Mouse (Mus musculus) CH12.LX (cell line): ENCODE data around the gene Gm20388. TPM values are rescaled to one million over a fixed set of nuclear protein-coding genes. Genes with fewer than 3 reads are reported as not detected.

Source experiments
- DNase-seq: peaks from one replicate; pipeline ENCODE4 v3.0.0-alpha.2; 2013; ENCODE audit errors: extremely low read depth
- H3K27ac ChIP-seq: 2 replicates; pipeline ENCODE4 v1.5.1; 2012; ENCODE audit warnings: low read depth, mild to moderate bottlenecking, control low read depth, moderate library complexity; ENCODE audit not compliant: insufficient read depth
- H3K27me3 ChIP-seq: replicated peaks from 2 replicates; pipeline ENCODE3; 2012; ENCODE audit warnings: inconsistent platforms
- H3K36me3 ChIP-seq, 2 experiments: replicated peaks in 1 of 2; 2 replicates each; pipeline versions ENCODE3 to v1.6.1; 2012; ENCODE audit warnings: inconsistent platforms in 1 of 2, low read length in 1 of 2, mild to moderate bottlenecking in 1 of 2, mixed read lengths in 1 of 2, moderate library complexity in 1 of 2; ENCODE audit not compliant: control insufficient read depth in 1 of 2, insufficient read depth in 1 of 2
- H3K4me1 ChIP-seq, 2 experiments: 2 replicates each; pipeline ENCODE4 v1.6.1; 2012; ENCODE audit warnings: inconsistent platforms in 1 of 2, moderate library complexity in 1 of 2; ENCODE audit not compliant: insufficient read depth in 2 of 2, control insufficient read depth in 1 of 2
- H3K4me2 ChIP-seq: 2 replicates; pipeline ENCODE4 v1.6.1; 2012; ENCODE audit warnings: low read depth, mild to moderate bottlenecking, control low read depth; ENCODE audit not compliant: poor library complexity, insufficient read depth, severe bottlenecking
- H3K4me3 ChIP-seq, 3 experiments: fragments of 150-350 bp in 1 of 3; sonication (generic) in 1 of 3; replicated peaks in 1 of 3; 2 replicates each; pipeline versions ENCODE3 to v1.5.1; 2011 to 2012; ENCODE audit warnings: low read depth in 2 of 3, low read length in 2 of 3, mild to moderate bottlenecking in 2 of 3, moderate library complexity in 2 of 3, control low read depth in 1 of 3, improper control_type of control experiment in 1 of 3, inconsistent platforms in 1 of 3, mixed read lengths in 1 of 3; ENCODE audit not compliant: poor library complexity in 1 of 3
- H3K79me2 ChIP-seq: replicated peaks from 2 replicates; pipeline ENCODE4 v1.6.1; 2012; ENCODE audit warnings: mild to moderate bottlenecking, moderate library complexity; ENCODE audit not compliant: control insufficient read depth, poor library complexity, insufficient read depth, severe bottlenecking; ENCODE audit errors: extremely low read depth
- H3K9ac ChIP-seq: 2 replicates; pipeline ENCODE4 v1.6.1; 2012; ENCODE audit warnings: low read depth, mild to moderate bottlenecking, control low read depth, moderate library complexity; ENCODE audit not compliant: insufficient read depth
- H3K9me3 ChIP-seq: replicated peaks from 2 replicates; pipeline ENCODE3; 2012; ENCODE audit warnings: low read length, inconsistent platforms, mixed read lengths
- BHLHE40 ChIP-seq: IDR thresholded peaks from 2 replicates; pipeline ENCODE4 v1.6.1; 2011; ENCODE audit warnings: mild to moderate bottlenecking, low read depth, low read length, improper control_type of control experiment
- CHD2 ChIP-seq: IDR thresholded peaks from 2 replicates; pipeline ENCODE4 v1.6.1; 2011; ENCODE audit warnings: low read length, improper control_type of control experiment
- CTCF ChIP-seq, 2 experiments: IDR thresholded peaks in 1 of 2; conservative IDR thresholded peaks in 1 of 2; 2 replicates each; pipeline ENCODE4 v1.5.1; 2011 to 2012; ENCODE audit warnings: low read depth in 2 of 2, low read length in 2 of 2, improper control_type of control experiment in 1 of 2, inconsistent platforms in 1 of 2, mild to moderate bottlenecking in 1 of 2, moderate library complexity in 1 of 2
- E2F4 ChIP-seq: IDR thresholded peaks from 2 replicates; pipeline ENCODE4 v1.6.1; 2011; ENCODE audit warnings: low read depth, low read length, improper control_type of control experiment; ENCODE audit not compliant: insufficient replicate concordance
- ETS1 ChIP-seq: conservative IDR thresholded peaks from 2 replicates; pipeline ENCODE4 v1.6.1; 2012; ENCODE audit warnings: low read depth, mild to moderate bottlenecking, inconsistent platforms, low read length, improper control_type of control experiment, moderate library complexity
- GABPA ChIP-seq: IDR thresholded peaks from 2 replicates; pipeline ENCODE4 v1.6.1; 2012; ENCODE audit warnings: low read depth, low read length, improper control_type of control experiment, inconsistent platforms; ENCODE audit not compliant: insufficient replicate concordance
- JUN ChIP-seq: IDR thresholded peaks from 2 replicates; pipeline ENCODE4 v1.6.1; 2011; ENCODE audit warnings: low read depth, mild to moderate bottlenecking, low read length, improper control_type of control experiment, moderate library complexity; ENCODE audit not compliant: insufficient read depth
- KAT2A ChIP-seq: IDR thresholded peaks from 2 replicates; pipeline ENCODE4 v1.6.1; 2012; ENCODE audit warnings: low read length, improper control_type of control experiment, inconsistent platforms; ENCODE audit not compliant: insufficient replicate concordance
- MAZ ChIP-seq: IDR thresholded peaks from 2 replicates; pipeline ENCODE4 v1.6.1; 2012; ENCODE audit warnings: low read depth, mild to moderate bottlenecking, inconsistent platforms, low read length, improper control_type of control experiment, moderate library complexity
- MEF2A ChIP-seq: IDR thresholded peaks from 2 replicates; pipeline ENCODE4 v1.6.1; 2014; ENCODE audit warnings: low read depth, mild to moderate bottlenecking, inconsistent platforms, low read length, improper control_type of control experiment, borderline replicate concordance
- MYC ChIP-seq: IDR thresholded peaks from 2 replicates; pipeline ENCODE4 v1.6.1; 2011; ENCODE audit warnings: low read depth, mild to moderate bottlenecking, improper control_type of control experiment, low read length
- NELFE ChIP-seq: IDR thresholded peaks from 2 replicates; pipeline ENCODE4 v1.6.1; 2011; ENCODE audit warnings: low read depth, low read length, improper control_type of control experiment
- NRF1 ChIP-seq: IDR thresholded peaks from 2 replicates; pipeline ENCODE4 v1.6.1; 2014; ENCODE audit warnings: low read depth, mild to moderate bottlenecking, inconsistent platforms, low read length, improper control_type of control experiment, moderate library complexity
- PAX5 ChIP-seq: IDR thresholded peaks from 2 replicates; pipeline ENCODE4 v1.6.1; 2012; ENCODE audit warnings: low read length, inconsistent platforms, mixed read lengths
- POLR2A ChIP-seq: IDR thresholded peaks from 2 replicates; pipeline ENCODE4 v1.6.1; 2011; ENCODE audit warnings: low read depth, mild to moderate bottlenecking, improper control_type of control experiment, low read length
- POLR2AphosphoS2 ChIP-seq: IDR thresholded peaks from 2 replicates; pipeline ENCODE4 v1.6.1; 2011; ENCODE audit warnings: low read depth, low read length, improper control_type of control experiment
- RCOR1 ChIP-seq: conservative IDR thresholded peaks from 2 replicates; pipeline ENCODE4 v1.6.1; 2012; ENCODE audit warnings: low read depth, mild to moderate bottlenecking, inconsistent platforms, low read length, improper control_type of control experiment
- TCF12 ChIP-seq: IDR thresholded peaks from 2 replicates; pipeline ENCODE4 v1.6.1; 2014; ENCODE audit warnings: low read depth, mild to moderate bottlenecking, inconsistent platforms, low read length, improper control_type of control experiment
- ZMIZ1 ChIP-seq: IDR thresholded peaks from 2 replicates; pipeline ENCODE4 v1.6.1; 2012; ENCODE audit warnings: low read depth, mild to moderate bottlenecking, inconsistent platforms, low read length, improper control_type of control experiment
- ZNF384 ChIP-seq: IDR thresholded peaks from 2 replicates; pipeline ENCODE4 v1.6.1; 2012; ENCODE audit warnings: low read depth, low read length, improper control_type of control experiment, inconsistent platforms
- dilution Hi-C: fragments of 300-500 bp; cut with MboI; formaldehyde crosslinking; loops from 2 replicates; pipeline ENCODE4 v1.14.3; 2020; ENCODE audit warnings: low sequenced_read_pairs; ENCODE audit not compliant: extremely low pct_unique_long_range_greater_than_20kb, extremely low pct_ligation_motif_present
- in situ Hi-C: fragments of 300-500 bp; cut with MboI; formaldehyde crosslinking; loops from 3 replicates; pipeline ENCODE4 v1.14.3; 2019; ENCODE audit warnings: low sequenced_read_pairs, low pct_ligation_motif_present, low pct_unique_long_range_greater_than_20kb, mixed read lengths
- polyA plus RNA-seq: library from polyadenylated mRNA; unstranded; fragments of >175 nt; gene quantifications from 2 replicates; pipeline ENCODE4 v1.2.1, GENCODE M21; 2012; ENCODE audit warnings: low read depth; ENCODE audit not compliant: insufficient read length
- total RNA-seq, 2 experiments: library from RNA; depleted of rRNA; stranded (reverse); fragments of 300-350 nt in 1 of 2; fragments of >200 nt in 1 of 2; gene quantifications; 2 replicates each; pipeline ENCODE4 v1.2.3; 2012 to 2014

The Gm20388 gene
- total and polyA plus RNA-seq, 3 experiments = 14.8 to 26.3 (median 22.2) TPM

- TF ChIP-seq PAX5 = no peak
- TF ChIP-seq JUN = no peak
- no peak for TF ChIP-seq MAZ
- TF ChIP-seq ZMIZ1 = no peak
- TF ChIP-seq GABPA = no peak
- TF ChIP-seq E2F4 = no peak
- no peak for TF ChIP-seq BHLHE40
- TF ChIP-seq NELFE = no peak
- no peak for TF ChIP-seq ETS1
- TF ChIP-seq RCOR1 = no peak
- no peak for TF ChIP-seq TCF12
- no peak for TF ChIP-seq ZNF384
- no peak for TF ChIP-seq MEF2A
- TF ChIP-seq POLR2AphosphoS2 = no peak
- TF ChIP-seq CHD2 = no peak
- no peak for TF ChIP-seq KAT2A
- no peak for TF ChIP-seq CTCF (conservative IDR thresholded peaks at IDR 0.05 in 1 of 2, IDR thresholded peaks at IDR 0.05 in 1 of 2; ENCODE audit: low read depth in 2 of 2, low read length in 2 of 2)
- no peak for TF ChIP-seq NRF1
- Histone ChIP-seq H3K27ac (no peak overlapping the region), H3K79me2 (no peaks in the 10 kb centered on the region), H3K27me3 (peaks cover under 1% of the 10 kb centered on the region), H3K4me1 (peaks cover 11 to 23% of the 10 kb centered on the region in 2 experiments), H3K4me2 (no peak overlapping the region), H3K9me3 (peaks cover 6% of the 10 kb centered on the region), H3K4me3 (no peak overlapping the region), H3K9ac (no peak overlapping the region), H3K36me3 (no peaks in the 10 kb centered on the region)
- in situ Hi-C loops = no loop called here
- dilution Hi-C loops = no loop called here
- no peak for DNase-seq
These were observed 4480.6 kb downstream of the Gm20388 start for GRCm38 (mm10) chr8:124391191-124391590.

- dilution Hi-C loops = no loop called here
These were observed 4481.8 kb downstream of the Gm20388 start for GRCm38 (mm10) chr8:124392271-124393012.

More at GRCm38 (mm10) chr8:124392271-124393012, 4481.8 kb downstream of the Gm20388 start:
- in situ Hi-C loops = no loop called here
- no peak for DNase-seq
- TF ChIP-seq POLR2A (no peak), MYC (no peak)
- H3K79me2 ChIP-seq = no peaks in the 10 kb centered on the region
- H3K27ac ChIP-seq = no peak overlapping the region
- peaks cover 6% of the 10 kb centered on the region for H3K9me3 ChIP-seq
- H3K4me3 ChIP-seq = no peak overlapping the region
- H3K27me3 ChIP-seq = peaks cover 8% of the 10 kb centered on the region
- no peaks in the 10 kb centered on the region for H3K36me3 ChIP-seq
- peaks cover 2 to 12% of the 10 kb centered on the region in 2 experiments; a peak in 3 of 4 replicates for H3K4me1 ChIP-seq
- no peak overlapping the region for H3K9ac ChIP-seq
- H3K4me2 ChIP-seq = no peak overlapping the region
